Mouse (Mus musculus): ENCODE results near the gene Olfr71. TPM values are rescaled to one million over a fixed set of nuclear protein-coding genes. Genes with fewer than 3 reads are reported as not detected.
A peak's percentile ranks its signal among the peaks of the same experiment; 100 is the strongest.

Gene Olfr71
- total RNA-seq, 2 experiments from 2014 or later: not detected

GRCm38 (mm10) chr4:43656339-43657109 lies 53.5 kb downstream of the Olfr71 start, which contains the start of gene Hint2:
Hint2 (minus strand) TSS chr4:43656466.
- DNase-seq: peak; percentile 96

GRCm38 (mm10) chr4:43655656-43656338 lies 54.3 kb downstream of the Olfr71 start:
- no peak for DNase-seq

Other genes with a start within 250 kb of the Olfr71 start
- not detected for gene Sit1, start 226.5 kb downstream of the Olfr71 start, total RNA-seq (2021)
- 10 to 100 TPM; 21.9 to 26.8 TPM for gene Ccdc107, start 217.4 kb downstream of the Olfr71 start, total RNA-seq (2021)
- under 1 TPM in 1 of 2 experiments, not detected in 1; 0.69 TPM for gene Arhgef39, start 210.6 kb downstream of the Olfr71 start, total RNA-seq (2021)
- 1 to 10 TPM; 2.2 to 2.7 TPM for gene Car9, start 203.3 kb downstream of the Olfr71 start, total RNA-seq (2021)
- over 10,000 TPM in 1 of 2 experiments, 1,000 to 10,000 TPM in 1; 8,936 to 14,319 TPM for gene Tpm2, start 186.5 kb downstream of the Olfr71 start, total RNA-seq (2021)
- 10 to 100 TPM; 34.9 to 41.8 TPM for gene Creb3, start 147.9 kb downstream of the Olfr71 start, total RNA-seq (2021)
- gene Tln1, start 147.6 kb downstream of the Olfr71 start, total RNA-seq (2021): 10 to 100 TPM; 56.2 to 79.8 TPM
- gene Rgp1, start 131.5 kb downstream of the Olfr71 start, total RNA-seq (2021): 10 to 100 TPM; 21.1 to 22.5 TPM
- 1 to 10 TPM; 5.5 to 6.1 TPM for gene Gba2, start 131.4 kb downstream of the Olfr71 start, total RNA-seq (2021)
- under 1 TPM in 1 of 2 experiments, not detected in 1; 0.64 TPM for gene Msmp, start 125.8 kb downstream of the Olfr71 start, total RNA-seq (2021)
- gene Npr2, start 78.3 kb downstream of the Olfr71 start, total RNA-seq (2021): 10 to 100 TPM; 32.5 to 36.6 TPM
- gene Spag8, start 56.7 kb downstream of the Olfr71 start, total RNA-seq (2021): under 1 TPM in 1 of 2 experiments, not detected in 1; 0.33 TPM
- 10 to 100 TPM; 37.5 to 39.6 TPM for gene Hint2, start 53.8 kb downstream of the Olfr71 start, total RNA-seq (2021)
- gene Tmem8b, start 41.3 kb downstream of the Olfr71 start, total RNA-seq (2021): 10 to 100 TPM; 10.7 to 12.1 TPM
- under 1 TPM in 1 of 2 experiments, not detected in 1; 0.13 TPM for gene Fam221b, start 41.1 kb downstream of the Olfr71 start, total RNA-seq (2021)
- gene Olfr70, start 9.4 kb downstream of the Olfr71 start, total RNA-seq (2021): not detected
- gene Hrct1, start 16.9 kb upstream of the Olfr71 start, total RNA-seq (2021): 1 to 10 TPM; 1.4 to 2.3 TPM
- 1 to 10 TPM; 1.3 to 1.5 TPM for gene Spaar, start 19.8 kb upstream of the Olfr71 start, total RNA-seq (2021)
- gene Olfr159, start 60.8 kb upstream of the Olfr71 start, total RNA-seq (2021): not detected
- gene Olfr156, start 113.6 kb upstream of the Olfr71 start, total RNA-seq (2021): not detected
- gene Olfr157, start 129.9 kb upstream of the Olfr71 start, total RNA-seq (2021): not detected
- gene Olfr155, start 141.3 kb upstream of the Olfr71 start, total RNA-seq (2021): not detected
- gene Reck, start 165.3 kb upstream of the Olfr71 start, total RNA-seq (2021): 1 to 10 TPM; 2.5 to 4.4 TPM
- gene Glipr2, start 247.1 kb upstream of the Olfr71 start, total RNA-seq (2021): 1 to 10 TPM; 2.8 to 4.9 TPM

Measured in gastrocnemius, postnatal 25 days (tissue).